Mouse (Mus musculus) adrenal gland, postnatal 4 days (tissue): ENCODE results near the gene Slc20a1. TPM values are rescaled to one million over a fixed set of nuclear protein-coding genes. Genes with fewer than 3 reads are reported as not detected.

Experiments
- DNase-seq, 2 experiments: peaks; one replicate each; pipeline ENCODE4 v3.0.0; 2021 to 2022; ENCODE audit warnings: low spot score in 2 of 2, mixed read lengths in 2 of 2
- long read RNA-seq, 2 experiments: library from polyadenylated mRNA; stranded (forward); transcript quantifications; one replicate each; pipeline ENCODE4 v2.0.0; 2021
- total RNA-seq, 2 experiments: library from RNA; stranded (reverse); gene quantifications; 2 replicates each; pipeline ENCODE4 v1.2.3; 2021

The Slc20a1 gene
- total RNA-seq: 10 to 100 TPM; 29.2 to 35.3 TPM
- long read RNA-seq, experiment 1, partial matches to known transcripts: 7 of 7 reads
- long read RNA-seq, experiment 1, other reads (novel, unspliced or antisense): 0 of 7 reads
- long read RNA-seq, experiment 2, transcript Slc20a1-201 (11 exons, 3,316 nt): major isoform, 12 of 28 reads
- long read RNA-seq, experiment 2, partial matches to known transcripts: 2 of 28 reads
- long read RNA-seq, experiment 2, other reads (novel, unspliced or antisense): 12 of 28 reads

DNA sequence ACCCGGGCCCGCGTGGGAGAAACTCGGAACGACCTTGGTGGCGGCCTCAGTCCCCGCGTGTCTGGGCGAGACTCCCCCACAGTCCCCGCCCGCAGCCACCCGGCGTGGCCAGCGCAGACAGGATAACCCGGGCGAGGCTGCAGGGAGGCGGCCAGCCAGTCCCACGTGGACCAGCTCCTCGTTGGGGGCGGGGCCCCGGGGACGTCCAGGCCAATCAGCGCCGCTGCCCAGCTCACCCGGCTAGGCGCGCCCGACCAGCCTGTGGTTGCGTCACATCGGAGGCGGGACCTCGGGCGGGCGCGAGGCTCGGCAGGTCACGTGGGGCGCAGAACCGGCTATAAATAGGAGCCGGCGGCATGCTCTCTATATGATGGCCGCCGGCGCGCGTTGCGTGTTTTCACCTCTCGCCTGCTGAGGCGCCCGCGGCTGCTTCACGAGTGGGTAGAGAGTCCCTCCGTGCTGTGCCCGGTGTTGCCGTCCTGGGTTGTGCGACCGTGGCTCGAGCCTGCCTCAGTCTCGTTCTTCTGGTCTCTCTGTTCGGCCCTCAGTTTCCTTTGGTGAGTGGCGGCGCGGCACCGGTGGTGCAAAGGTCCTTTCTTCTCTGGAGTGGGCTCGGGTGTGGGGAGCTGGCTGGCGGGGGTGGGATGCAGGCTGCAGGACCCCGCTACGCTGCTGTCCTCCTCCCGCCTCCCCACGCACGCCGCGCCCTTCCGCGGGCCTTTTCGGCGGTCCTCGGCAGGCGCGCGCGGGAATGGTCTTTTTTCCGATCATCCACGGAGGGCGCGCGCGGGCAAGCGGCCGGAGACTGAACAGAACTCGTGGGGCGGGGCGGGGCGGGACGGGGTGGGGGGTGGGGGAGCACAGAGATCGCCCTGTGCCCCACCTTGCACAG is at the start of gene Slc20a1:
Slc20a1 (plus strand) TSS at position 329 of the 892 bp plus-strand sequence.
- peak; percentile 98 to 99 for DNase-seq

DNA sequence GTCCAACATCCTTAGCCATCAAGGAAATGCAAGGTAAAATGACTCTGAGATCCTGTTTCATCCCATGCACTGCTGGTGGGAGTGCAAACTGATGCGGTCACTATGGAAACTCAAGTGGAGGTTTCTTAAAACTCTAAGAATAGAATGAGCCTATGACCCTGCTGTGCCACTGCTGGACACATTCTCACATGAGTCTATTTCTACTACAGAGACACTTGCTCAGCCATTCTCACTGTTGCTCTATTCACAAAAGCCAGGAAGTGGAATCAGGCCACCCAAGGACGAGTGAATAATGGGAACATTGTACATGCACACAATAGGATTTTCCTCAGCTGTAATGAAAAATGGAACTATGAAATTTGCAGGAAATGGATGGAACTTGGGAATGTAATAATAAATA is 49.7 kb upstream of the Slc20a1 start:
- DNase-seq: no peak

DNA sequence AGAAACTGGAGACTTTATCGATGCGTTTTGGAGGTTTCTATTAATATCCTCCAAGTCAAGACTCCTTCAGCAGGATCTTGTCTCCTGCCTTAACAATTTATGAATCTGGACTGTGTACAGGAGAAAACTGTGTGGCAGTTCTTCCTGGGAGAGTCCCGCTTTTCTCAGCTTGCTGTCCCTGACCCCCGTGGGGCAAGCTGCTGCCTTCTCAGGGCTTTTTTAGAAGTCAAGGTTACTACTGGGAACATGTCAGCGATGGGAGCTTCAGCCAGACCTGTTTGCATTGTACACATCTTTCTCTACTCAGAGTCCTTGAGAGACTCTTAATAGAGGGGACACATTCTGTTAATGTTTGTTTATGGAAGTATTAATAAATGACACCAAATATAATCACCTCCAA is 48.2 kb upstream of the Slc20a1 start:
- no peak for DNase-seq

DNA sequence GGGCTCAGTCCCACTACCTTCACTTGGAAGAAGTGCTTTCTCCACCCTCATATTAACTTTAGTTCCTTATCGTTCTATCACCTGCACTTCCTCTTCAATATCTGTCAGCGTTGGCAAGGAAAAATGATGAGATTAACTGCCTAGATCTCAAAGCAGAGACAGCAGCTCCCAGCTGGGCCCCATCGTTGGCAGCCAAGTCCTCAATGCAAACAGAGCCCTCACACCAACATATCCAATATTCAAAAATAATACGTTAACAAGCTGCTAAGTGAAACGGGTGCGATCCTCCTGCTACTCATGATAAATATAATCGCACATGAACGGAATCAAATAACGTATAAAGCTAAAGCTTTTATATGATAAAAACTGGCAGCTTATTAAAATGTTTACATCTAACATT is 47.5 kb upstream of the Slc20a1 start:
- DNase-seq: no peak

DNA sequence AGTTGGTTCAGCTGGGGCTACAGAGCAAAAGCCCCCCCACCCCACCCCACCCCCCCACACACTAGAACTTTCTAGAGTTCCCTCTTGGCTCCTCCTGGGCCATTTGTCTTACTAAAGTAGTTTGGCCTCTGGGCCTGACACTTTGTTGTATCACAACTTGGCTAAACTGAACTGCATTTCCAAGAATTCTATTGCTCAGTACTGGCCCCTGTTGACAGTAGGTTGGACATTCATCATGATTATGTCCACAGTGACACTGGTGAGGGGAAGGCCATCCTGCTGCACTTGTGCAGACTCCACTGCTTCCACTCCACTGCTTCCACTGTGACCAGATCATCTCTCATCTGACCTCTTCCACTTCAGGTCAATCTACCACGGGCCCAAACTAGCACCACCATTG is 45.8 kb upstream of the Slc20a1 start:
- DNase-seq: no peak

DNA sequence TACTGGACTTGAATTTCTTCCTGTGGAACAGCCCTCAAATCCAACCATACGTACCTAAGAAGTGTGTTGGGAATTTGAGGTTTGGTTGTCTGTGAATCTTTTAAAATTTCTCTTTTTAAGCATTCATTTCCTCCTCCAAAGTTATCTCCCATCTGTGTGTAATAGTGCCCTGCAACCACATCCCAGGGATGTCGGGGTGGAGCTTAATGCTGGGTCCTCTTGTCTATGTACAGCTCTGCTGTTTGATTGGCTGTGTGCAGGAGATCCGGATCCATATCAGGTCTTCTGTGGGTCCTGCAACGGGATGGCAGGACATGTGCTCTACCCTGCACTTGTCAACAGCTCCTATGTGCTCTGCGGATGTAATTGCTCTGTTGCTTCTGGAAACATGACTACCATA is 33.7 kb upstream of the Slc20a1 start:
- no peak for DNase-seq

DNA sequence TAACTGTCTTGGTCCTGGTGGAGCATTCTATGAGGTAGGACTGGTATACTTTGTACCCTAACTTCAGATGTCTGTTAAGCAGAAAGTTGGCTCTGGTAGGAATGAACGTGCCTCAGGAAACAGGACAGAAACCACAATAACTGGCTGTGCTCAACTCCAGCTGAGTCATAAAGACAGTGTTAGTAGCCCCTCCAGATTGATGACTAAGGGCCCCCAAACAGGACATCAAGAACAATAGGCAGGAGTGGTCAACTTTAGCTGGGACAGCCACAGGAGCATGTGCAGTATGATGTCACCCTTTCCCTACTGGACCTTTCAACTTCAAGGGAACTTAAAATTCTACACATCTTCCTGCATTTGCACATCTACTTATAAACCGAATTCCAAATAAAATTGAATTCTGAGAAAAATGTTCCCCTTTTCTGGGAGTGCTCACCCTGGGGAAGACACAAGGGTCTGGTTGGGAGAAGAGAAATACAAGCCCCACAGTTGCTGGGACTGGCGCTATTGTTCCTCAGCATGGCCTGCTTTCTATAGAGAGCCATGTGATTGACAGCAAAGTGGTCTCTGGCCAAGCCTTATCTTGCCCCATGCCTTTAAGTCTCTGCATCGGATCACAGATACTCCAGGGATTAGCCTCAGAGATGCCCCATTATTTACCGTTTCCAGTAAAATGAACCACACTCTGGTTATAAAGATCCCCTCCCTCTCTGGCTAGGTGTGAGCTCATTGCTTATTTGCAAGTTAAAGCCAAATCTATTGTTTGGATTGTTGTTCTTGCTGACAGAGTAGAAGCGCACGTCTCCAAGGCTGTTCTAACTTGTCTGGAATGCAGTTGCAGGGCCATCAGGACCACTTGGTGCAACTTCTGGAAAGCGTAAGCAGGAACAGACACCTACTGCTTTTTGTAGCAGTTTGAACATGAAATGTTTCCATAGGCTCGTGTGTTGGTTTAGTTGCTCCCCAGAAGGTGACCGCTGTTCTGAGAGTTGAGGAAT is 31.8 kb upstream of the Slc20a1 start:
- no peak for DNase-seq

DNA sequence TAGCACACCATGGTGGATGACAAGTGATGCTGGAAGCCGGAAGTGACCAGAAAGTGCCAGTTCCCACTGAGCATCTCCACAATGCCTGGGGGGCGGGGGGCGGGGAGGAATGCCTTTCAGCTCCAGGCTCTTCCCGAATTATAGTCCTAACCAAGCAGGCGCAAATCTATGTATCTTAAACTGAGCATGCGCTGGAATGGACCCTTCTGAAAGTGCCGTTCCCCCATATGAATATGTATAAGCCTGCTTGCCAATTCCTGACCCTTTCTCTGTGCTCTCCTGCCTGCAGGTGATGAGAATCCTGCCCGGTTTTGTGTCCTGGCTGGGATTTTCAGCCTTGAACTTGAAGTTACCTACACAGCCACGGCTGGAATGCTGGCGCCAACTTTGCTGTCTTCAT is 25.2 kb upstream of the Slc20a1 start:
- DNase-seq: no peak

DNA sequence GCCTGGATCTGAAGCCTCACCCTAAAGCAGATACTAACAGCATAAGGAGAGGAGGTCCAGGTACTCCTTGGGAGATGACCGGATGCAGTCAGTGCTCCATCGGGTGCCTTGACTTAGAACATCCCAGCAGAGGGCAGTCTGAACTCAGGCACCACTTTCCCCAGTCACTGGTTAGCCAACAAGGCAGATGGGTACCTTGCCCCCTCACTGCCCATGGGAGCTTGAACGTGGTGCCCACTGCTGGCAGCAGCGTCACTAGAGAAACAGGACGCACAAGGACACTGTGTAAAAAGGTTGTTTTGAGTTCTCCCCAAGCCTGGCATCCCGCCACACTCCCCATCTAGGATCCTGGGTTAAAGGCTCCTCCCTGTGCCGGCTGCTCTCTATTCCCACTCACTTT is 24.1 kb upstream of the Slc20a1 start:
- no peak for DNase-seq

DNA sequence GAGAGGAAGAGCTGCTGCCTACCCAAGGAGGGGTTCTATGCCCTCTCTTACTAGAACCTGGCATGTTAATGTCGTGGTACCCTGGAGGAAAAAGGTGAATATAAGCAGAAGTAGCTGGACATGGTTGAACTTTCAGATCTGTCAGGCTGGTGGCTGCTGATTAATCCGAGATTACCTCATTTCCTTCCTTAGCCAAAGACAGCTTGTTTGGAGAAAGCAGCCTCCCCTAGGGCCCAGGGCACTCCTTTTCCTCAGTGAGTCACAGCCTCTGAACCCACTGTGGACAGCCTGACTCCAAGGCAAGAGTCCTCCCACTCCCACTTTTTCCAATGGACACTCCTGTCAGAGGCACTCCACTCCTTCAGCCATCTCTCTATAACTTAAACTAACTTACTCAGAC is 22.9 kb upstream of the Slc20a1 start:
- no peak for DNase-seq

DNA sequence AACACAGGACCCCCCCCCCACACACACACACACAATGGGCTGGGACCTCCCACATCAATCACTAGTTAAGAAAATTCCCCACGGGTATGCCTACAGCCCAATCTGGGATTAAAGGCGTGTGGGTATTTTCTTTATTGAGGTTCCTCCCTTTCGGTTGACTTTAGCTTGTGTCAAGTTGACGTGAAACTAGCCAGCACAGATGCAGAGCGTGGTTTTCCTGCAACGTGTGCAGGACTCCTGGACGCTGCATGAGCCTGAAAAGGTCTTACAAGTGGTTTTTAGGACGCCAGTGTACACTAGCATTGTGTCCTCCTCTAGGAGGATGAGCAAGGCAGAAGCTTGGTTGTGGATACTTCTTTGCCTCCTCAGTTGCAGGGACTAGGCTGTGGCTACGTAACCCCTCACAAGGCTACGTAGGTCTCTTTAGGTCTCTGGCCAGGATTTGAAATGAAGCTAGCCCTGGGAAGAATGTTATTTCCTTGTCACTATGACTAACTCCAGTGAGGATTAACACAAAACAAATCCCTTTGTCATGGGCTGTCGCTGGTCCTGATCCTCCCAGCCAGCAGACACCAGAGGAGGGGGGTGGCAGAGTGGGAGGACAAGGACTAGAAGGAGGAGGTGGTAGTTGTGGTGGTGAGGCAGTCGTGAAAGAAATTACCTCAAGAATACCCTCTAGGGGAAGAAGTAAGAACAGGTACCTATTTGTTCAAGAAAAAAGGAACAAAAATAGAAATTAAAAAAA is 21.7 kb upstream of the Slc20a1 start:
- no peak for DNase-seq

DNA sequence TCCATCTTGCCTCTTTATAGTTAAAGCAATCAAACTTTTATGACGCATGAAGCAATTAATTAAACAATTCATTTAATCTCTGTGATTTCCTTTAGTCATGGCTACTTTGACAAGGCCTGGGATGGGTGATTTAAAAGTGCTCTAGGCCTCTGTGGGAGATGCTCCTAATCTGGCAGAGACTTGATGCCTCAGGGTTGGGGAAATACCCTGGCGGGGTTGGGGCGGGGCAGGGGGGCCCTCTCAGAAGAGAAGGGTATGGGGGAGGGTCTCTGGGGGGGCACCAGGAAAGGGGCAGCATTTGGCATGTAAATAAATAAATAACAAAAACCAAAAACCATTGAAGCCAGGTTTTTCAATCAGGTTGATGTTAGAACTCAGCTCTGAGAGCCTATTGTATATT is 20.9 kb upstream of the Slc20a1 start:
- no peak for DNase-seq

DNA sequence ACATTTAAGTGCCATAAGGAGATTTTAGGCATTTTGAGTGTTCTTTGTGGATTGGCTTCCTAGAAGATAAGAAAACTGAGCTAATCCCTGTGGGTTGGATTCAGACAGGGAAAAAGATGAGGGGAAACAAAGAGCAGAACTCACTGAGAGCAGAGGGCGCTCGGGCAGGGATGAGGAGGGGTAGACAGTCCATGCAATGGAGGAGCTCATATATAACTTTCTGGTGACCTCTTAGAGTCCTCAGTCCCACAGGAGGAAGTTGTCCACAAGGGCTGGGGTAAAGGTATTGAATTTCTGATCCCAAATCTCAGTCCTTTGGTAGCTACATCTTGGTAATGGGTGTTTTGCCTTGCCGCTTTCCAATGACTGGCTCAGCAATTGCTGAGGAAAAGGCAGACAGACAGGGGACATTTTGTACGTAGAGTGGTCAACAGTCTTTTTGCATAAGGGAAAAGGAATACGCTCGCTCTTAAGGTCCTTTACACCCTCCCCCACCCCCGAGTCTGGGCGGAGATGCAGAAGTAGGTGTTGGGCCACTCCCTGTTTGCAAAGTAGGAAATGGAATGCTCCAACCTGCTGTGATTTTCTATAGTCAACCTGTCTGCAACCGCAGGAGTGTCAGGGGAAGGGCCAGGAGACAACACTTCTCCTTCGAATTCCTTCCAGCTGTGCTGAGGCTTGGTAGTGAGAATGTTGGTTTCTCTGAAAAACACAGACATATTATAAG is 20.2 kb upstream of the Slc20a1 start:
- no peak for DNase-seq

DNA sequence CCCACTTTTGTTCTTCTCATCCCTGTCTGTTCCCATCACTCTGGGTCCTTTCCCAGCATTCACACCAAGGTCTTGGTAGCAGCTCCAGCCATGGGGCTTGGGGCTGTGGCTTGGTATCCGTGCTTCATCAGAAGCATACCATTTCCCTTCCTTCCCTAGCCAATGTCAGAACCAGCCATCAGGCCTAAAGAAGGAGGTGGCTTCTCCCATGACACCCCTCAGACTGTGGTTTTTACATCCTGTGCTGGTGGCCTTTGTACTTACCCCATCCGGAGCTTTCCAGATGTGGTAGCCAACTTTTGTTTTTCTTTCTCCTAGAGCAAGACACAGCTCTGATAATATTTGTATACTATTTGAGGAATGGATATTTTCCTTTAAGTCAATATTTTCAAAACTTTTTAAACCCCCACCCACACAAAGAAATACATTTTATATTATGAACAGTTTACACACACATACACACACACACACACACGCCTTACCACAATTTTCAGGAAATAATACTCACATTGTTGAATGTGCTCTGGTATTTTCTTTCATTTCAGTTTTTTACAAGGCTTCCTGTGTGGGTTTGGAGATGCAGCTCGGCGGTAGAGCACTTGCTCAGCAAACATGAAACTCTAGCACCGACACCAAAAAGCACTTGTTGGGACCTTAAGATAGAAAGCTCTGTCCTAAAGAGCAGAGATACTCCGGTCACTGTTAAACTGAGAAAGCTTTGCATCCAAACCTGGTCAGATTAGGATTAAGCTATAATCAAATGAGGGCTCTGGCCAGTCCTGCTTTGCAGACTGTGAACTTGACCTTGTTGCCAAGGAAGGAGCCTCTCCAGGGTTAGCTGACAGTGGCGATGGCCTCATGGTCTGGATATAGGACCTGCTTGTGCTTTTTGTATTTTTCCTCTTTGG is 18.4 kb upstream of the Slc20a1 start:
- DNase-seq: no peak

DNA sequence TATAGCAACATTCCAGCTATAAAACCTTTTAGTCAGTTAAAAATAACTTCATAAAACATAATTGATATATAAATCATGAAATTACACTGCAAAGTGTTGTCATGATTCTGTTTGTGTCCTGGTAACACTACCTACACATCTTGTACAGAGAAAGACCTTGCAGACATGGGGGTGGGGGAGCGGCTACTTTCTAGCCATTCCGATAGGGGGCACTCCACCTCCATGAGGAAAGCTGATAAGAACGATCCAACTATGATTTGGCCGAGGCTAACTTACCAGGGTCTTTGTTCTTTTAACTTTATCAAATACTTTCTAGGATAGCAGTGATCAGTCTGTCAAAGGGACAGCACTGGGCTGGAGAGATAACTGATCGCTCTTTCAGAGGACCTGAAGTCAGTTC is 17.1 kb upstream of the Slc20a1 start:
- no peak for DNase-seq

DNA sequence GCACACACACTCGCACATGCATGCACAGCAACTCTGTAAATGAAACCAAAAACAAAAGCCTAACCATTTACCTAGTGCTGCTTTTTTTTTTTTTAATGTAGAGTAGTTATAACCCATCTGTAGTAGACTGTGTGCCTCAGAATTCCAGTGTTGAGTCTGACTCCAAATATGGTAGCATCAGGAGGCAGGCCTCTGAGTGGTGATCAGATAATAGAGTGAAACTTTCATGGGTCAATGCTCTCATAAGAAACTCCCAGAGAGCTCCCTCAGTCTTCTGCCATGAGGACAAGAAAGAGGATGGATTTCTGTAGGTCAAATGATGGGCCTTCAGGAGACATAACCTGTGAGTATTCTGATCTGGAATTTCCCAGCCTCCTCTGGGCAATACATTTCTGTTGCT is 16.2 kb upstream of the Slc20a1 start:
- DNase-seq: no peak

DNA sequence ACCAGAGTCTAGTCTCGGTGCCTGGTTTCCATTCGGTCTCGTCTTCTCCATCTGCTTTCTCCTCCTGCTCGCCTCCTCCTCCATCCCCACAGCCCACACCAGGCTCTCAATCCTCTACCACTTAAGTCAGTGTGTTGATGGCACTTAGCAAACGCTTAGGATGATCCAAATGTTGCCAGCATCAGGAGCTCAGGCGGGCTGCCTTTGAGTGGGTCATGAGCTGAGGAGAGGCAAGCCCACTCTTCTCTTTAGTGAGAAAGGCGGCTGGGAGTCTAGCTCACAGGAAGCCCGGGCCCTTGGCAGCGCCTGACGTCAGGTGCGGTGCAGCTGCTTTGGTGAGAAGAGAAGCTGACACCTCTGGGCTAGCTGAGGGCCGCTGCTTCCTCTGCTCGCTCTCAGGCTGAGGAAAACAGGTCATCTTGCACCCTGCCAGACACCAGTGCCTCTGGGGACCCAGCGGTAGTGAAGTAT is 15.0 kb upstream of the Slc20a1 start:
- DNase-seq: no peak

DNA sequence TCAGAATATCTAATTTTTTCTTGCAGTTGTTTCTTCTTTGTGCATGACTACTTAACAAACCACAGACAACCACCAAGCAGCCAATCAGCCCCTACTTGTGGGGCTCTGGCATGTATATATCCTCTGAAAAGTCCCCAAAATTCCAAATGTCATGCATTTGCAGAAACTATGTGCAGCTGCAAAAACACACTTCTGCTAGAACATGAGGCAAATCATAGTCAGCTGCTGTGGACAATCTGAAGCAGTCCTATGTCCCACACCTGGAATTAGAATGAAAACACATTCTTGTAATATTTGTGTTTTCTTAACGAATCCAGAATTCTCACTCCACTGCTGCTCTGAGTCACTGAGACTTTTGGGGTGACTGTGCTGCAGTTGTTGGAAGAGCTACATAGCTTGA is 13.7 kb upstream of the Slc20a1 start:
- DNase-seq: no peak
